Mouse (Mus musculus) mouse embryonic stem cell (cell line): Measurements from ENCODE around the gene Gm21083.
"Not testable (repeated sequence)": the region's sequence is repeated elsewhere in the genome, so short reads cannot be mapped to it uniquely, and the experiment has no call there.

Experiments used
- in situ Hi-C, 2 experiments: fragments of 300-500 bp; cut with MboI; formaldehyde crosslinking; loops; 1 replicate in 1 of 2; 3 replicates in 1 of 2; pipeline ENCODE4 v1.14.3; 2019 to 2020; ENCODE audit warnings: low sequenced_read_pairs in 2 of 2, low pct_unique_long_range_greater_than_20kb in 1 of 2, mixed read lengths in 1 of 2; ENCODE audit not compliant: unreplicated experiment in 1 of 2

Gene Gm21083

GRCm38 (mm10) chr5:15577033-15577432 is at the start of gene Gm21083:
Gene Gm21083, plus strand, starts transcription at chr5:15577333.
- in situ Hi-C loops: not testable (repeated sequence)

- in situ Hi-C loops: not testable (repeated sequence)
Observed at GRCm38 (mm10) chr5:15529122-15529521, 48.0 kb upstream of the Gm21083 start, which contains the start of gene Gm21190. Gene Gm21190, minus strand, starts transcription at chr5:15529222.

GRCm38 (mm10) chr5:15548642-15549041 is 28.5 kb upstream of the Gm21083 start:
- in situ Hi-C loops: not testable (repeated sequence)

- in situ Hi-C loops: not testable (repeated sequence)
Observed at GRCm38 (mm10) chr5:15549134-15549533, 28.0 kb upstream of the Gm21083 start.

- in situ Hi-C loops: not testable (repeated sequence)
Observed at GRCm38 (mm10) chr5:15549606-15550005, 27.5 kb upstream of the Gm21083 start.

- in situ Hi-C loops: not testable (repeated sequence)
Observed at GRCm38 (mm10) chr5:15558654-15559053, 18.5 kb upstream of the Gm21083 start.

- in situ Hi-C loops: not testable (repeated sequence)
Observed at GRCm38 (mm10) chr5:15561425-15562264, 15.5 kb upstream of the Gm21083 start.

- in situ Hi-C loops: not testable (repeated sequence)
Observed at GRCm38 (mm10) chr5:15573735-15574134, 3.4 kb upstream of the Gm21083 start.

GRCm38 (mm10) chr5:15586351-15586750 is 9.2 kb downstream of the Gm21083 start:
- in situ Hi-C loops: not testable (repeated sequence)

GRCm38 (mm10) chr5:15588291-15588690 is 11.2 kb downstream of the Gm21083 start:
- in situ Hi-C loops: not testable (repeated sequence)

GRCm38 (mm10) chr5:15590635-15591034 is 13.5 kb downstream of the Gm21083 start:
- in situ Hi-C loops: not testable (repeated sequence)

- in situ Hi-C loops: not testable (repeated sequence)
Observed at GRCm38 (mm10) chr5:15591577-15591976, 14.4 kb downstream of the Gm21083 start.

GRCm38 (mm10) chr5:15598831-15599230 is 21.7 kb downstream of the Gm21083 start:
- in situ Hi-C loops: not testable (repeated sequence)

- in situ Hi-C loops: not testable (repeated sequence)
Observed at GRCm38 (mm10) chr5:15600342-15600741, 23.2 kb downstream of the Gm21083 start.

GRCm38 (mm10) chr5:15601481-15601880 is 24.3 kb downstream of the Gm21083 start:
- in situ Hi-C loops: not testable (repeated sequence)

GRCm38 (mm10) chr5:15601960-15602359 is 24.8 kb downstream of the Gm21083 start:
- in situ Hi-C loops: not testable (repeated sequence)

- in situ Hi-C loops: not testable (repeated sequence)
Observed at GRCm38 (mm10) chr5:15602424-15602947, 25.4 kb downstream of the Gm21083 start.

- in situ Hi-C loops: not testable (repeated sequence)
Observed at GRCm38 (mm10) chr5:15603008-15603407, 25.9 kb downstream of the Gm21083 start.

- in situ Hi-C loops: not testable (repeated sequence)
Observed at GRCm38 (mm10) chr5:15603585-15603984, 26.5 kb downstream of the Gm21083 start.

GRCm38 (mm10) chr5:15606677-15607076 is 29.5 kb downstream of the Gm21083 start:
- in situ Hi-C loops: not testable (repeated sequence)
